Mouse (Mus musculus): ENCODE data around the gene Rnf128. TPM values are rescaled to one million over a fixed set of nuclear protein-coding genes. Genes with fewer than 3 reads are reported as not detected.

The Rnf128 gene
- polyA plus RNA-seq, 1 experiment from 2014 or later = 6.3 TPM

Other genes with a start within 250 kb of the Rnf128 start
- gene Trap1a, start 229.6 kb upstream of the Rnf128 start, polyA plus RNA-seq (2015; fragmentation: Nextera tagmentation; extraction: Ambion mirVana) = not detected in 2 replicates
- 2.1 and 2.2 TPM in 2 replicates for gene D330045A20Rik, start 82.9 kb upstream of the Rnf128 start, polyA plus RNA-seq (2015; fragmentation: Nextera tagmentation; extraction: Ambion mirVana)
- gene Tbc1d8b, start 121.7 kb downstream of the Rnf128 start, polyA plus RNA-seq (2015; fragmentation: Nextera tagmentation; extraction: Ambion mirVana) = 0.31 and 0.39 TPM in 2 replicates
- gene Gm15013, start 151.2 kb downstream of the Rnf128 start, polyA plus RNA-seq (2015; fragmentation: Nextera tagmentation; extraction: Ambion mirVana) = 0.27 TPM in 1 of 2 replicates, not detected in the other
- 0.24 TPM in 1 of 2 replicates, not detected in the other for gene Ripply1, start 219.0 kb downstream of the Rnf128 start, polyA plus RNA-seq (2015; fragmentation: Nextera tagmentation; extraction: Ambion mirVana)
- gene Cldn2, start 237.5 kb downstream of the Rnf128 start, polyA plus RNA-seq (2015; fragmentation: Nextera tagmentation; extraction: Ambion mirVana) = 0.72 and 0.85 TPM in 2 replicates

All from midbrain, embryonic 16.5 days (tissue).